Mouse (Mus musculus) hindbrain, embryonic 11.5 days (tissue): ENCODE results near the gene Rab3gap2. TPM values are rescaled to one million over a fixed set of nuclear protein-coding genes. Genes with fewer than 3 reads are reported as not detected.

Experiments
- ATAC-seq: fragments of 200-750 bp; cut with Nextera tagmentation; 2 replicates; pipeline ENCODE4 v1.8.0; 2017; ENCODE audit warnings: mild to moderate bottlenecking, moderate TSS enrichment, moderate library complexity; ENCODE audit not compliant: low FRiP score
- DNase-seq: peaks from one replicate; pipeline ENCODE4 v3.0.0-alpha.2; 2015; ENCODE audit warnings: low spot score
- H3K27ac ChIP-seq: fragments of 300-500 bp; sonication (generic); 2 replicates; pipeline ENCODE4 v1.5.1; 2014; ENCODE audit warnings: mild to moderate bottlenecking, low read depth, low read length
- H3K27me3 ChIP-seq: fragments of 300-500 bp; sonication (generic); 2 replicates; pipeline ENCODE4 v1.6.1; 2014; ENCODE audit warnings: mild to moderate bottlenecking, low read length, moderate library complexity, mixed read lengths; ENCODE audit not compliant: control insufficient read depth, insufficient read depth
- H3K36me3 ChIP-seq: fragments of 300-500 bp; sonication (generic); 2 replicates; pipeline ENCODE4 v1.6.1; 2014; ENCODE audit warnings: mild to moderate bottlenecking, low read length, moderate library complexity, mixed read lengths; ENCODE audit not compliant: control insufficient read depth, insufficient read depth
- H3K4me1 ChIP-seq: fragments of 300-500 bp; sonication (generic); replicated peaks from 2 replicates; pipeline ENCODE4 v1.6.1; 2014; ENCODE audit warnings: low read length, mixed read lengths; ENCODE audit not compliant: control insufficient read depth, insufficient read depth
- H3K4me2 ChIP-seq: fragments of 300-500 bp; sonication (generic); replicated peaks from 2 replicates; pipeline ENCODE4 v1.6.1; 2014; ENCODE audit warnings: mild to moderate bottlenecking, low read depth, low read length
- H3K4me3 ChIP-seq: fragments of 300-500 bp; sonication (generic); 2 replicates; pipeline ENCODE4 v1.5.1; 2014; ENCODE audit warnings: low read depth, low read length
- H3K9ac ChIP-seq: fragments of 300-500 bp; sonication (generic); 2 replicates; pipeline ENCODE4 v1.6.1; 2014; ENCODE audit warnings: low read depth, low read length
- H3K9me3 ChIP-seq: fragments of 300-500 bp; sonication (generic); 2 replicates; pipeline ENCODE4 v1.6.1; 2016; ENCODE audit warnings: low read length; ENCODE audit not compliant: control insufficient read depth
- WGBS: fragments of 180-500 bp; shearing (Covaris S2); extraction: QIAGEN DNeasy Blood & Tissue Kit; methylation state at CpG from one replicate; pipeline ENCODE4 v1.1.7; 2014; 5-methylcytosine and 5-hydroxymethylcytosine counted together
- polyA plus RNA-seq: library from polyadenylated mRNA; unstranded; fragments of >200 nt; fragmentation: Nextera tagmentation; extraction: Ambion mirVana; gene quantifications from 2 replicates; pipeline ENCODE4 v1.2.1, GENCODE M21; 2014

Rab3gap2 gene
- polyA plus RNA-seq, 1 experiment from 2014 or later = 23.6 TPM

GRCm38 (mm10) chr1:185243013-185243412 lies 39.1 kb downstream of the Rab3gap2 start:
- Histone ChIP-seq H3K9ac (no peak overlapping the region), H3K4me2 (no peak overlapping the region), H3K4me3 (no peak overlapping the region), H3K4me1 (no peaks in the 10 kb centered on the region), H3K36me3 (peaks cover 6% of the 10 kb centered on the region; the same call in 1 of the 2 replicates), H3K27me3 (no peaks in the 10 kb centered on the region), H3K27ac (no peak overlapping the region), H3K9me3 (no peaks in the 10 kb centered on the region)
- 81% methylated on average over 8 of the region's 8 CpGs for WGBS
- no peak for DNase-seq
- no peak for ATAC-seq

- Histone ChIP-seq H3K4me1 (no peaks in the 10 kb centered on the region), H3K27ac (no peak overlapping the region), H3K4me2 (no peak overlapping the region), H3K4me3 (no peak overlapping the region), H3K36me3 (peaks cover 3% of the 10 kb centered on the region; the same call in 1 of the 2 replicates), H3K9ac (no peak overlapping the region), H3K27me3 (no peaks in the 10 kb centered on the region), H3K9me3 (no peaks in the 10 kb centered on the region)
- ATAC-seq (no peak), DNase-seq (no peak)
- WGBS = 85% methylated on average over 5 of the region's 7 CpGs
Measured at GRCm38 (mm10) chr1:185245456-185245855, 41.5 kb downstream of the Rab3gap2 start.

GRCm38 (mm10) chr1:185247429-185248085 lies 43.6 kb downstream of the Rab3gap2 start:
- peaks cover 8% of the 10 kb centered on the region; the same call in 1 of the 2 replicates for H3K36me3 ChIP-seq
- 91% methylated on average over 20 of the region's 20 CpGs for WGBS
- no peak overlapping the region for H3K9ac ChIP-seq

GRCm38 (mm10) chr1:185248728-185249127 lies 44.8 kb downstream of the Rab3gap2 start:
- no peak overlapping the region for H3K4me3 ChIP-seq
- H3K27ac ChIP-seq = no peak overlapping the region
- H3K9me3 ChIP-seq = no peaks in the 10 kb centered on the region
- ATAC-seq (no peak), DNase-seq (no peak)
- H3K27me3 ChIP-seq = no peaks in the 10 kb centered on the region
- no peak overlapping the region for H3K9ac ChIP-seq
- no peaks in the 10 kb centered on the region for H3K4me1 ChIP-seq
- no peak overlapping the region for H3K4me2 ChIP-seq
- H3K36me3 ChIP-seq = peaks cover 5% of the 10 kb centered on the region; the same call in 1 of the 2 replicates
- WGBS = 88% methylated on average over 8 of the region's 8 CpGs

More at GRCm38 (mm10) chr1:185247429-185248085, 43.6 kb downstream of the Rab3gap2 start:
- H3K4me1 ChIP-seq = no peaks in the 10 kb centered on the region
- no peak overlapping the region for H3K4me3 ChIP-seq
- no peak overlapping the region for H3K27ac ChIP-seq
- no peak overlapping the region for H3K4me2 ChIP-seq
- no peaks in the 10 kb centered on the region for H3K9me3 ChIP-seq
- DNase-seq (no peak), ATAC-seq (no peak)
- no peaks in the 10 kb centered on the region for H3K27me3 ChIP-seq

GRCm38 (mm10) chr1:185252351-185252750 lies 48.4 kb downstream of the Rab3gap2 start:
- DNase-seq = no peak
- Histone ChIP-seq H3K9me3 (no peaks in the 10 kb centered on the region), H3K9ac (no peak overlapping the region), H3K36me3 (peaks cover 5% of the 10 kb centered on the region; the same call in 1 of the 2 replicates), H3K27me3 (no peaks in the 10 kb centered on the region), H3K27ac (no peak overlapping the region), H3K4me3 (no peak overlapping the region), H3K4me1 (0 out of 2 replicates have a peak, but pooled peaks cover 2% of the 10 kb centered on the region), H3K4me2 (no peak overlapping the region)
- no peak for ATAC-seq
- WGBS = 93% methylated on average over 3 of the region's 3 CpGs

- Histone ChIP-seq H3K27me3 (no peaks in the 10 kb centered on the region), H3K9me3 (no peaks in the 10 kb centered on the region), H3K4me3 (no peak overlapping the region), H3K27ac (no peak overlapping the region), H3K4me1 (0 out of 2 replicates have a peak, but pooled peaks cover 2% of the 10 kb centered on the region), H3K36me3 (peaks cover 5% of the 10 kb centered on the region; the same call in 1 of the 2 replicates), H3K4me2 (no peak overlapping the region), H3K9ac (no peak overlapping the region)
- ATAC-seq (no peak), DNase-seq (peak; percentile 5)
- WGBS = 80% methylated on average over 12 of the region's 12 CpGs
Measured at GRCm38 (mm10) chr1:185253140-185253892, 49.4 kb downstream of the Rab3gap2 start.

GRCm38 (mm10) chr1:185255336-185255735 lies 51.4 kb downstream of the Rab3gap2 start:
- ATAC-seq = no peak
- Histone ChIP-seq H3K9me3 (no peaks in the 10 kb centered on the region), H3K27me3 (no peaks in the 10 kb centered on the region), H3K36me3 (peaks cover 5% of the 10 kb centered on the region; the same call in 1 of the 2 replicates), H3K4me1 (0 out of 2 replicates have a peak, but pooled peaks cover 2% of the 10 kb centered on the region), H3K27ac (no peak overlapping the region), H3K4me3 (no peak overlapping the region), H3K4me2 (no peak overlapping the region), H3K9ac (no peak overlapping the region)
- no peak for DNase-seq
- WGBS = 93% methylated on average over 12 of the region's 12 CpGs

GRCm38 (mm10) chr1:185256753-185257152 lies 52.8 kb downstream of the Rab3gap2 start:
- H3K4me3 ChIP-seq = no peak overlapping the region
- H3K4me1 ChIP-seq = 0 out of 2 replicates have a peak, but pooled peaks cover 2% of the 10 kb centered on the region
- ATAC-seq = no peak
- peak; percentile 58 for DNase-seq
- H3K36me3 ChIP-seq = no peaks in the 10 kb centered on the region; the same call in 1 of the 2 replicates
- WGBS = 22% methylated on average over 3 of the region's 3 CpGs
- no peaks in the 10 kb centered on the region for H3K9me3 ChIP-seq
- no peak overlapping the region for H3K4me2 ChIP-seq
- no peak overlapping the region for H3K9ac ChIP-seq
- H3K27ac ChIP-seq = no peak overlapping the region
- H3K27me3 ChIP-seq = no peaks in the 10 kb centered on the region
